Mouse (Mus musculus) limb, embryonic 13.5 days (tissue): ENCODE results near the gene Lin7b. TPM values are rescaled to one million over a fixed set of nuclear protein-coding genes. Genes with fewer than 3 reads are reported as not detected.

Source experiments
- ATAC-seq: fragments of 200-750 bp; cut with Nextera tagmentation; 2 replicates; pipeline ENCODE4 v1.8.0; 2017; ENCODE audit warnings: low read depth, moderate number of reproducible peaks, moderate TSS enrichment; ENCODE audit not compliant: low FRiP score
- H3K27ac ChIP-seq: fragments of 300-500 bp; sonication (generic); 2 replicates; pipeline ENCODE4 v1.5.1; 2015; ENCODE audit warnings: inconsistent platforms, mild to moderate bottlenecking, moderate library complexity
- H3K27me3 ChIP-seq: fragments of 300-500 bp; sonication (generic); 2 replicates; pipeline ENCODE4 v1.6.1; 2015; ENCODE audit warnings: mild to moderate bottlenecking, inconsistent platforms
- H3K36me3 ChIP-seq: fragments of 300-500 bp; sonication (generic); 2 replicates; pipeline ENCODE4 v1.6.1; 2015; ENCODE audit warnings: inconsistent platforms, mild to moderate bottlenecking, moderate library complexity
- H3K4me1 ChIP-seq: fragments of 300-500 bp; sonication (generic); 2 replicates; pipeline ENCODE4 v1.6.1; 2015; ENCODE audit warnings: inconsistent platforms
- H3K4me2 ChIP-seq: fragments of 300-500 bp; sonication (generic); replicated peaks from 2 replicates; pipeline ENCODE4 v1.6.1; 2015; ENCODE audit warnings: inconsistent platforms, mild to moderate bottlenecking, moderate library complexity
- H3K4me3 ChIP-seq: fragments of 300-500 bp; sonication (generic); 2 replicates; pipeline ENCODE4 v1.5.1; 2015; ENCODE audit warnings: moderate library complexity, mild to moderate bottlenecking, inconsistent platforms
- H3K9ac ChIP-seq: fragments of 300-500 bp; sonication (generic); 2 replicates; pipeline ENCODE4 v1.6.1; 2015; ENCODE audit warnings: mild to moderate bottlenecking, inconsistent platforms
- H3K9me3 ChIP-seq: fragments of 300-500 bp; sonication (generic); 2 replicates; pipeline ENCODE4 v1.6.1; 2016; ENCODE audit warnings: inconsistent platforms
- WGBS: fragments of 180-500 bp; shearing (Covaris S2); methylation state at CpG from one replicate; pipeline ENCODE4 v1.1.7; 2015; 5-methylcytosine and 5-hydroxymethylcytosine counted together
- polyA plus RNA-seq: library from polyadenylated mRNA; unstranded; fragments of >200 nt; fragmentation: Nextera tagmentation; extraction: Ambion mirVana; gene quantifications from 2 replicates; pipeline ENCODE4 v1.2.1, GENCODE M21; 2015

The Lin7b gene
- polyA plus RNA-seq: 1.4 and 2.5 TPM in 2 replicates

DNA sequence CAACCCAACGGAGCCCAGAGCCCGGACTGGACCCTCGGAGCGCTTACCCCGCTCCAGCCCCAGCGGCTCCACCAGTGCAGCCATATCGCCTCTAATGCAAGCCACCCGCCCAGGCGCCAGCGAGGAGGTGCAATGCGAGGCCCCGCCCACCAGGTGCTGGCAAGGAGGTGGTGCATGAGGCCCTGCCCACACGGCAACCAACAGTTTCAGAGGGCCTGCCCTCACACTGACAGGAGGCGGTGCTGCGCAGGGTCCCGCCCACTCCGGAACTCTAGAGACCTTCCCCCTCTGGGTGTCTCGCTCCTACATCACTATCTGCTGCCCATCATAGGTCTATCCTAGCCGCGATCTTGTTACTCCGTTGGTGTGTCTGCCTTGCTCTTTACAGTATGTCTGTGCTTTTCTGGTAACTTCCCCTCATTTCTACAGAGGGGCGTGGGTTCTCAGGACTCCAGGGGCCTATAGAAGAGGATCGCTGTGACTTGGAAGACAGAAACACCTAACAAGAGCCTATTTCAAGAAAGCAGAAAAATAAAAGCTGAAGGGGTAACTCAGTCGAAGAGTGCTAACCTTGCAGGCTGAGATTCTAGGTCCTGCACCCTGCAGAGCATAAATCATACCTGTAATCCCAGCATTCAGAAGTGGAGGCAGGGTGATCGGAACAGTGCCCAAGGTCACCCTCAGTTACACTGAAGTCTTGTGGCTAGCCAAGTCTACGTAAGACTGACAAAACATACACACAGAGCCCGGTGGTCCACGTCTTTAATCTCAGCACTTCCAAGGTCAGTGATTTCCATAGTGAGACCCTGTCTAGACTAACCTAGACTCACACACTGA lies at the start of gene Lin7b:
Lin7b (minus strand) TSS at position 109 of the 837 bp plus-strand sequence.
- no peaks in the 10 kb centered on the region for H3K9me3 ChIP-seq
- peak within 1 kb of the TSS; percentile 65 for H3K9ac ChIP-seq
- peaks cover 35% of the 10 kb centered on the region for H3K36me3 ChIP-seq
- 9% methylated on average over 28 of the region's 28 CpGs for whole genome bisulfite sequencing
- H3K27me3 ChIP-seq: peaks cover 30% of the 10 kb centered on the region
- peak; percentile 63 for ATAC-seq
- peak within 1 kb of the TSS; percentile 91 for H3K4me2 ChIP-seq
- H3K4me1 ChIP-seq: peaks cover 33% of the 10 kb centered on the region
- no peak within 1 kb of the TSS for H3K27ac ChIP-seq
- peak within 1 kb of the TSS; percentile 54 for H3K4me3 ChIP-seq

DNA sequence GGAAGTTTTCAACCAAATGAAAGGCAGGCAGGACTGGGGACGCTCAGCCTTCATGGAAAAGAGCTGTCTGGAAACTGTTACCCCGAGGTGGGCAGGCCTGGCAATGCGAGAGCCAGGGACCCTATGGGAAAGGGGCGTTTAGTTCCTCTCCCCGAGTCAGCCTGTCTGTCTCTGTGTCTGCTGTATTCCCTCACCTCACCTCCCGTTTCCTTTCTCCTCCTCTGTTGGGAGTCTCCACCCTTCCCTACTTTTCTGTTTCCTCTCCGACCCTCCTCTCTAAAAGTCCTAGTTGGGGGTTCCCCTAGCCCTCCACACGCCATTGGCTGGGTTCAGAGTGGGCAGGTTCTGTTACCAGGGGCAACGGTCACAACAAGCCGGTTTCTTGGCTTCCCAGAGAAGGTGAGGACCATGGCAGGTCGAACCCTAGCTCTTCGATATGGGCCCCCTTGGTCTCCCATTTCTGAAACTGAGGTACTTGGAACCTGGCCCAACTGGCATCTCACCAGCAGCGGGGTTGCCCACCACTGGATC lies 47.6 kb upstream of the Lin7b start:
- Histone ChIP-seq H3K4me3 (no peak overlapping the region), H3K4me1 (peaks cover 48% of the 10 kb centered on the region), H3K4me2 (peak overlapping the region; percentile 44), H3K27me3 (peaks cover 86% of the 10 kb centered on the region), H3K36me3 (peaks cover 26% of the 10 kb centered on the region), H3K9ac (0 out of 2 replicates have a peak overlapping the region, but pooled peaks have one; percentile 25), H3K9me3 (no peaks in the 10 kb centered on the region), H3K27ac (no peak overlapping the region)
- no peak for ATAC-seq
- 7% methylated on average over 13 of the region's 13 CpGs for WGBS

DNA sequence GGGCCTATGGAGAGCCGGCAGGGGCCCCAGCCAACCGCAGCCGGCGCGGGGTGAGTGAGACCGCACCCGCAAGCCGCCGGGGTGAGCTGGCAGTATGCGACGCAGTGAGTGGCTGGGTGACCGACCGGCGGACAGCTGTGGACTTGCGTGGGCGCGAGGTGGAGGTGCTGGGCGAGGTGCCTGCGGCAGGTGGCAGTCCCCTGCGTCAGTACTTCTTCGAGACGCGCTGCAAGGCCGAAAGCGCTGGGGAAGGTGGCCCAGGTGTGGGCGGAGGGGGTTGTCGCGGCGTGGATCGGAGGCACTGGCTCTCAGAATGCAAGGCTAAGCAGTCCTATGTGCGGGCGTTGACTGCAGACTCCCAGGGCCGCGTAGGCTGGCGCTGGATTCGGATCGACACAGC lies 45.3 kb upstream of the Lin7b start:
- peak overlapping the region; percentile 39; the same call in 1 of the 2 replicates for H3K9ac ChIP-seq
- no peaks in the 10 kb centered on the region for H3K9me3 ChIP-seq
- peaks cover 47% of the 10 kb centered on the region for H3K4me1 ChIP-seq
- peaks cover 2% of the 10 kb centered on the region; the same call in 1 of the 2 replicates for H3K36me3 ChIP-seq
- peak overlapping the region; percentile 19 for H3K4me3 ChIP-seq
- WGBS: 12% methylated on average over 37 of the region's 37 CpGs
- peak overlapping the region; percentile 43 for H3K4me2 ChIP-seq
- H3K27me3 ChIP-seq: peaks cover 99% of the 10 kb centered on the region
- no peak overlapping the region for H3K27ac ChIP-seq
- no peak for ATAC-seq

DNA sequence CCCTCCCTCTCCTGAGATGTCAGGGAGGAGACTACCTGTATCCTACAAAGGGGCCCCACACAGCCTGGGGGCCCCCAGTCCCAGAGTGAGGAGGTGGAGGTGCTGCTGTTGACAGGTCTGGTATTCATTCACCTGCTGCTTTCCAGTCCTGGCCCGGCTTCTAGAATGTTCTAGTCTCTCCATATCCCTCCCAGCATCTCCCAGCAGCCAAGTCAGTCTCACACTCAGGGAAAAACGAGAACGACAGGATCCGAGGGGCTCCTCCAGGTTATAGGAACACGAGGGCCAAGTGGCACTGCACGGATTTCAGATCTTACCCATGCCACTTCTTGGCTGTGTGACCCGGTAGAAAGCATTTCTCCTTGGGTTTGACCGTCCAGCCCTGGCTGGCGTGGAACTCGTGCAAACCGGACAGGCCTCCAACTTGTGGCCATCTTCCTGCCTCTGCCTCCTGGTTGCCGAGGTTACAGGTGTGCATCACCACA lies 44.4 kb upstream of the Lin7b start:
- Histone ChIP-seq H3K4me1 (peaks cover 38% of the 10 kb centered on the region), H3K9me3 (no peaks in the 10 kb centered on the region), H3K27me3 (peaks cover 99% of the 10 kb centered on the region), H3K36me3 (no peaks in the 10 kb centered on the region), H3K4me3 (peak overlapping the region; percentile 58; the same call in 1 of the 2 replicates), H3K4me2 (peak overlapping the region; percentile 82), H3K27ac (no peak overlapping the region), H3K9ac (no peak overlapping the region)
- no peak for ATAC-seq
- WGBS: 41% methylated on average over 12 of the region's 12 CpGs

DNA sequence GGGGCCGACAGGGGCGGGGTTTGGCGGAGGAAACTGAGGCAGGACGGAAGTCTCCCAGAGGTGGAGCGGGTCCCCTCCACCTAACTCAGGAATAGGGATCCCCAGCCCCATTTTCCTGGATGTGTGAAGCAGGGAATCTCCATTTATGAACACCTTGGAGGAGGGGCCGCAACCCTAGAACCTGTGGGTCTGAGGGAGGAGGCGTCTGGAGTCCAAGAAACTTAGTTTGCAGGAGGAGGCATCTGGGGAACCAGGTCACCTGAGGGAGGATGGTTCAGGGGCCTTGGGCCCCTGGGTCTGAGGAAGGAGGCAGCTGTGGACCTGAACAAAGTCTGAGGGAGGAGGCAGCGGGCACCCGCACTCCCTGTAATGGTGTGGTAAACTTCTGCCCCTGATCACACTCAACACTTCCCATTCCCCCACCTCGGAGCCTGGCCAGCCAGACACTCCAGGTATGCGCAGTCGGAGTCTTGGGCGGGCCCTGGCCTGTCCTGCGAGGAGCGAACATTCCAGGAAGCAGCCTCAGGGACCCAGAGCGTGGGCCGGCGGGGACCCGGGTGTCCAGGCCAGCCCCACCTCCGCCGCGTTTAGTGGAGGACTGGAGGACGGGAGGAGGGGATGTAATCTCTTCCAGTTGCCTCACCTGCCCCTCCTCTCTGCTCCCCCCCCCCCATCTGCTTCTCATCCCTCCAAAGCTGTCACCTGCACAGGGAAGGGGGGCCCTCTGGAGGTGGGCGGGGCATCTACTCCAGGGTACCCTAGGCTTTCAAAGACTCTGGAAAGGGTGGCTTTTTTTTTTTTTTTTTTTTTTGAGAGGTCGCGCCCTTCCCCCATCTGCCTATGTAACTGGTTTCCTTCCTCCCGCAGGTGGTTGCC lies 43.7 kb upstream of the Lin7b start:
- WGBS: 1% methylated on average over 27 of the region's 27 CpGs
- no peaks in the 10 kb centered on the region for H3K36me3 ChIP-seq
- H3K9me3 ChIP-seq: no peaks in the 10 kb centered on the region
- H3K4me3 ChIP-seq: peak overlapping the region; percentile 58
- peak overlapping the region; percentile 45; the same call in 1 of the 2 replicates for H3K27ac ChIP-seq
- H3K4me2 ChIP-seq: peak overlapping the region; percentile 82
- H3K27me3 ChIP-seq: peaks cover 99% of the 10 kb centered on the region
- ATAC-seq: peak; percentile 36; the same call in 1 of the 2 replicates
- H3K4me1 ChIP-seq: peaks cover 36% of the 10 kb centered on the region
- H3K9ac ChIP-seq: peak overlapping the region; percentile 68

DNA sequence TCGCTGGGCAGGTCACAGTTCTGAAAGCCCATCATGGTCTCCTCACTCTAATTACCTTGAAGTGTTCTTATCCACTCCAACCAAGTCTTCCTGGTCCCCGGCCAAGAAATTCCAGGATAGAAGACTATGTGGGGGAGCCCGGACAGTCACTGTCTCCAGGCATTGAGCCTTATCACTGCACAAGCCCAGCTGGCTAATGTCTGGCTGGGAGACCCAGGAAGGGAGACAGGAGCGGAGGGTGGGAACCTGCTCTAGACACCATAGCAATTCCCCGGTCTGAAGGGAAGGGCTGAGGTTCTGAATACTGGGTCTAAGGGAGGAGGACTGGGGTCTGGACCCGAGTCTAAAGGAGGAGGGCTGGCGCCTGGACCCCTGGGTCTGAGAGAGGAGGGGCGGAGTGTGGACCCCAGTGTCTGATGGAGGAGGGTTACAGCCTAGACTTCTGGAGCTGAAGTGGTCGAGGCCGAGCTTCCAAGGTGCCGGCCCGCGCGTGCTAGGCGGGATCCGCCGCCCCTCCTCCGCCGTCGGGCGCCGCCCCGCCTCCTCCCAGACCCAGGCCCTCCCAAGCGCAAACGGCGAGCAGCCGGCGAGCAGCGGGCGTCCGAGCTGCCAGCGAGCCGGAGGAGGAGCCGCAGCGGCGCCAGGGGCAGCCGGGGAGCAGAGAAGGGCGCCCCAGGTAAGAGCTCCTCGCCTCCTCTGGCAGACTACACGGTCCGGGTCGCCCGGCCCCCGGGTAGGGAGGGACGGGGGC lies 42.9 kb upstream of the Lin7b start, which contains the start of gene Ntf5:
Ntf5 (plus strand) TSS at position 583 of the 751 bp plus-strand sequence.
- Histone ChIP-seq H3K9ac (peak within 1 kb of the TSS; percentile 68), H3K27ac (peak within 1 kb of the TSS; percentile 45; the same call in 1 of the 2 replicates), H3K4me2 (peak within 1 kb of the TSS; percentile 82), H3K36me3 (no peaks in the 10 kb centered on the region), H3K4me3 (peak within 1 kb of the TSS; percentile 58), H3K9me3 (no peaks in the 10 kb centered on the region), H3K27me3 (peaks cover 99% of the 10 kb centered on the region), H3K4me1 (peaks cover 33% of the 10 kb centered on the region)
- peak; percentile 66 for ATAC-seq
- WGBS: 2% methylated on average over 41 of the region's 45 CpGs

DNA sequence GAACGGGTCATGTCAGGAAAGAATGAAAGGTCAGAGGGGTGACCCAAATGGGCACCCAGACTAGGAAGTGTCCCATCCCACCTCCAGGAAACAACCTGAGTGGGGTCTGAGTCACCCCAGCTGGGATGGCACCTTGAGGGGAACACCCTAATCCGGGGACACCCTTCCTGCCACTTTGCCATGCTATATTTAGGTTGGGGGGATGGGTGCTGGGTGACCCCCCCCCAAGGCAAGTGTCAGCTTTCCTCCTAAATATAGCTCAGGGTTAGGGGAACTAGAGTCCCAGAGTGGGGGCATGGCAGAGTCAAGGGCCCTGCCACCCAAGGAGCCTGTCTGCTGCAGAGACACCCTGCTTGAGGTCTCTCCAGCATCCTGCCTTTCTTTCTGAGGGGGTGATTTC lies 42.0 kb upstream of the Lin7b start:
- peaks cover 99% of the 10 kb centered on the region for H3K27me3 ChIP-seq

DNA sequence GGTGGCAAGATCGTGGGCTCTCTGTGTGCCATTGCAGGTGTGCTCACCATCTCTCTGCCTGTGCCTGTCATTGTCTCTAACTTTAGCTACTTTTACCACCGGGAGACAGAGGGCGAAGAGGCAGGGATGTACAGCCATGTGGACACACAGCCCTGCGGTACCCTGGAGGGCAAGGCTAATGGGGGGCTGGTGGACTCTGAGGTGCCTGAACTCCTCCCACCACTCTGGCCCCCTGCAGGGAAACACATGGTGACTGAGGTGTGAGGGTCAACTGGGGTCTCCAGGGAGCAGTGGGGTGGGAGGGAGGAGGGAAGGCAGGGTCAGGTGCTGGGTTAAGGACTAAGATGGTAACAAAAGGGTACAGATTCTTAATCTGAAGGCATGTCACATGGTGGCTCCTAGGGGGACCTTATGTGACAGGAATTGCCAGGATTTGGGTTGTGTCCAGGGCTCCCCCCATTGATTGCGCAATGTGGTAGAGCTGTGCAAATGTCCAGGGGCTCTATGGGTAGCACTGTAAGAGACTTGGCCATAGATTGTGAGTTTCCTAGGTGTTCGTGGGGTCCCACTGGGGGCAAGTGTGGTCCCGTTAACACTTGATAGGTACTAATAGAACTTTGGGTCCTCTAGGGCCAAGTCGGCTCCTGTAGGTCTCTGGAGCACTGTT lies 39.2 kb upstream of the Lin7b start:
- ATAC-seq: no peak
- no peak overlapping the region for H3K4me3 ChIP-seq
- H3K9ac ChIP-seq: no peak overlapping the region
- no peaks in the 10 kb centered on the region for H3K36me3 ChIP-seq
- H3K27ac ChIP-seq: no peak overlapping the region
- WGBS: 88% methylated on average over 8 of the region's 8 CpGs
- peaks cover 32% of the 10 kb centered on the region for H3K4me1 ChIP-seq
- peaks cover 99% of the 10 kb centered on the region for H3K27me3 ChIP-seq
- no peak overlapping the region for H3K4me2 ChIP-seq
- no peaks in the 10 kb centered on the region for H3K9me3 ChIP-seq

More for the DNA sequence above, 42.0 kb upstream of the Lin7b start:
- no peak overlapping the region for H3K27ac ChIP-seq
- no peak overlapping the region for H3K4me3 ChIP-seq
- no peak overlapping the region for H3K9ac ChIP-seq
- H3K9me3 ChIP-seq: no peaks in the 10 kb centered on the region
- H3K4me2 ChIP-seq: no peak overlapping the region
- ATAC-seq: no peak
- 83% methylated on average over 2 of the region's 2 CpGs for WGBS
- no peaks in the 10 kb centered on the region for H3K36me3 ChIP-seq
- H3K4me1 ChIP-seq: peaks cover 25% of the 10 kb centered on the region

DNA sequence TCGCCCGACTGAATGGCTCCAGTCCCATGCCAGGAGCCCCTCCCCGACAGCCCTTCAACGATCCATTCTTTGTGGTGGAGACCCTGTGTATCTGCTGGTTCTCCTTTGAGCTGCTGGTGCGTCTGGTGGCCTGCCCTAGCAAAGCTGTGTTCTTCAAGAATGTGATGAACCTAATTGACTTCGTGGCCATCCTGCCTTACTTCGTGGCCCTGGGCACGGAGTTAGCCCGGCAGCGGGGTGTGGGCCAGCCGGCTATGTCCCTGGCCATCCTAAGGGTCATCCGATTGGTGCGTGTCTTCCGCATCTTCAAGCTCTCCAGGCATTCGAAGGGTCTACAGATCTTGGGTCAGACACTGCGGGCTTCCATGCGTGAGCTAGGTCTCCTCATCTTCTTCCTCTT lies 38.6 kb upstream of the Lin7b start:
- Histone ChIP-seq H3K27ac (no peak overlapping the region), H3K4me3 (no peak overlapping the region), H3K4me1 (peaks cover 27% of the 10 kb centered on the region), H3K4me2 (no peak overlapping the region), H3K27me3 (peaks cover 92% of the 10 kb centered on the region), H3K36me3 (no peaks in the 10 kb centered on the region), H3K9me3 (no peaks in the 10 kb centered on the region), H3K9ac (no peak overlapping the region)
- WGBS: 90% methylated on average over 17 of the region's 17 CpGs
- ATAC-seq: no peak

DNA sequence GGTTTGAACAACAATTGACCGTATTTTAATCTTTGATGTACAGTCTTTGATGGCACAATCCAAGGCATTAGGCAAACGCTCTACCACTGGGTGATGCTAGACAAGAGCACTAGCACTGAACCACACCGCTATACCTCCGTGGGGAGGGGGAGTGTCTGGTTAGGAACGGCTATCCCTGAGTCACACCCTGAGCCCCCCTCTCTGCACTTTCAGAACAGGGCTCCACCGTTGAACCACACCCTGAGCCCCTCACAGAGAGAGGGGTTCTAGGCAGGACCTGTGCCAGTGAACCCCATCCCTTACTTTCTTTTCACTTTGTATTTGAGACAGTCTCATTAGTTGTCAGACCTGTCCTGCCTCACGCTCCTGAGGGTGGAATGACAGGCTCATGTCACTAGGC lies 38.0 kb upstream of the Lin7b start:
- no peak for ATAC-seq
- Histone ChIP-seq H3K4me1 (peaks cover 21% of the 10 kb centered on the region), H3K27ac (no peak overlapping the region), H3K4me2 (no peak overlapping the region), H3K9me3 (no peaks in the 10 kb centered on the region), H3K9ac (no peak overlapping the region), H3K36me3 (no peaks in the 10 kb centered on the region), H3K4me3 (no peak overlapping the region), H3K27me3 (peaks cover 86% of the 10 kb centered on the region)
- 64% methylated on average over 7 of the region's 7 CpGs for WGBS

DNA sequence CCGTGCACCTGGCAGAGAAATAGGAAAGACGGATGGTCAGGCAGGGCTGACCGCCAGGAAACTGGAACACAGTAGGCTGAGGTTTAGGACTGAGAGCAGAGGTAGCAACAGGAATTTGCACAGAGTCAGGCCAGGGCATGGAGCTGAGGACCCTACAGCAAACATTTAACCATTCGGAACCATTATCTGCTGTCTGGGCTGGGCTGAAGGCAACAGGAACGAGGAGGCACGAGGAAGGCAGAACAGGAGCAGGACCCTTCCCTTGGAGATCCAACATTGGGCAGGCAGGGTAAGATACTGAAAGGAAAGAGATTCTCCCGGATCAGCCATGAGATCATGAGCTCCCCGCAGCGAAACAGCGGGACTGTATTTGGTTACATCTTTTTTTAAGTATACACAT lies 37.5 kb upstream of the Lin7b start:
- no peaks in the 10 kb centered on the region for H3K36me3 ChIP-seq
- H3K4me3 ChIP-seq: no peak overlapping the region
- H3K4me1 ChIP-seq: peaks cover 17% of the 10 kb centered on the region
- H3K27ac ChIP-seq: no peak overlapping the region
- no peak overlapping the region for H3K9ac ChIP-seq
- peaks cover 81% of the 10 kb centered on the region for H3K27me3 ChIP-seq
- H3K9me3 ChIP-seq: no peaks in the 10 kb centered on the region
- H3K4me2 ChIP-seq: no peak overlapping the region
- ATAC-seq: no peak
- 83% methylated on average over 10 of the region's 10 CpGs for WGBS
